Mouse (Mus musculus) brain, embryonic 14.5 days (tissue): ENCODE measurements around the gene Usp46.

Source experiments
- CTCF ChIP-seq: fragments of 200-500 bp; IDR thresholded peaks from 2 replicates; pipeline ENCODE4 v1.5.1; 2012; ENCODE audit warnings: inconsistent platforms, mild to moderate bottlenecking, moderate library complexity, borderline replicate concordance; ENCODE audit not compliant: insufficient read depth, insufficient read length; ENCODE audit errors: extremely low read depth
- POLR2A ChIP-seq: fragments of 200-500 bp; IDR thresholded peaks from 2 replicates; pipeline ENCODE4 v1.6.1; 2012; ENCODE audit warnings: mild to moderate bottlenecking, inconsistent platforms, borderline replicate concordance; ENCODE audit not compliant: poor library complexity, insufficient read depth, insufficient read length, severe bottlenecking; ENCODE audit errors: extremely low read depth

DNA sequence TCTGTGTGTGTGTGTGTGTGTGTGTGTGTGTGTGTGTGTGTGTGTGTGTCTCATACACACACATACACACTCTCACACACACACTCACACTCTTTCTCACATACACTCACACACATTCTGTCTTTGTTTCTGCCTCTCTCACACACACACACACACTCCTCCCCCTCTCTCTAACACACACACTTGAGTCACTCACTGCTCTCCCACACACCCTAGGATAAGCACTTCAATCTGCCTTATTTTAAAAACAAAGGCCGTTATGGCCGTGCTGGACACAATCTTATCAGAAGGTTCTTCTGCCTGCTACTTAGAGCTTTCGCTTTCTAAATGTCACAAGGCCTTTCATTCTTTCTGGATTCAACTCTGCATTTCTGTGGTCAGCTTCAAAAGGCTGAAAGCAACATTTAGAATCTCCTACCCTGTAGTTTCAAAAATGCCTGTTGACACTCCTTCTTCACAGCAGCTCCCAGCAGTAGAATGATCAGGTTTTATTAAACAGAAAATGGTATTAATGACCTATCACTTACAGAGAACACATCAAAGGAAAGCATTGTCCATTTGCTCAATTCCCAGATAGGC is 60.6 kb downstream of the Usp46 start:
- no peak for TF ChIP-seq POLR2A
- no peak for TF ChIP-seq CTCF
